Mouse (Mus musculus): Measurements from ENCODE around the gene Jpt2. TPM values are rescaled to one million over a fixed set of nuclear protein-coding genes. Genes with fewer than 3 reads are reported as not detected.

The Jpt2 gene
- polyA plus RNA-seq, 1 experiment from 2014 or later, result 50.0 TPM

DNA sequence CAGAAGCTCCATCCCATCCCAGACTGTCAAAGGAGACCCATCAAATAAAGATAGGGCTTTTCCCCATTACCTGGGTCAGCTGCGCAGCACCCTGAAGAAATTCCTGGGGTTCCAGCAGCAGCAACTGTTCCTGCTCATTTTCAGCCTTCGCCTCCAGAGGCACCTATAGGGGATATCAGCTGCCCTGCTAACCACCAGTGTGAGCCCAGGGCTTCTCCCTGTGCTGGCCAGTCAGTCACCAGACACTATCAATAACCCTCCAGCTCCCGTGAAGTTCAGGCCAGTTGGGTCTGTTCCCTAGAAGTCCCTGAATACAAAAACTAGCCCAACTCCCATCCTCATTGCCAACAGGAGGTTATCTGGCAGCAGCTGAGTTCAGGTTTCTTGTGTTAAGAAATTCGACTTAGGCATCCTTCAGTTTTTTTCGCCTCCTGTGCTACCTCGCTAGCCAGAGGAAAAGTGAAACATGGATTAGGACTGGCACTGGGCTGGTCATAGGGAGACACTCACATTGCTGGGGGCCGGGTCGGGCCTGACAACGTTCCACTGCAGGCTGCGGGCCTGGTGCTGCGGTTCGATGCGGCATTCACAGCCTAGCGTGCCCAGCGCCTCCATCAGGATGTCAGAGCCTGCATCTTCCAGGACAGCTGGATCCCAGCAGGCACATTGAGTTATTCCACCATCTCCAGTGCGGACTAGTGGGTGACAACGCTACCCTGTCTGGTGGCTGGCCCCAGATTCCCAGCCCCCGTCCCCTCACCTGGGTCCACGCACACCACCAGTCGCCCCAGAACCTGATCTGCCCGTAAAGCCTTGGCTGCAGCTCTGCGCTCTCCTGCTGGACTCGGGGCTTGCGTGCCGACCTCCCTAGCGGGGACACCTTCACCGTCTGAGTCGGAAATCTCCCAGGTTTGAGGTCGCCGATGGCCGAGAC, 66.2 kb downstream of the Jpt2 start:
- Histone ChIP-seq H3K36me3 (ENCODE audit: control insufficient read depth, insufficient read depth, low read length) (peaks cover 61% of the 10 kb centered on the region), H3K9ac (replicated peaks; ENCODE audit: low read depth, low read length) (peak overlapping the region; percentile 85), H3K27me3 (ENCODE audit: control insufficient read depth, insufficient read depth, low read length) (no peaks in the 10 kb centered on the region), H3K9me3 (ENCODE audit: control insufficient read depth, low read length) (no peaks in the 10 kb centered on the region), H3K4me2 (ENCODE audit: low read depth, low read length) (peak overlapping the region; percentile 95), H3K4me3 (ENCODE audit: low read depth, low read length) (peak overlapping the region; percentile 81), H3K27ac (ENCODE audit: low read depth, low read length) (peak overlapping the region; percentile 83), H3K4me1 (ENCODE audit: control insufficient read depth, insufficient read depth, low read length) (peaks cover 30% of the 10 kb centered on the region)
- 10% methylated on average over 31 of the region's 31 CpGs for WGBS
- peak; percentile 22; the same call in 1 of the 2 replicates for ATAC-seq (ENCODE audit: low read depth)

DNA sequence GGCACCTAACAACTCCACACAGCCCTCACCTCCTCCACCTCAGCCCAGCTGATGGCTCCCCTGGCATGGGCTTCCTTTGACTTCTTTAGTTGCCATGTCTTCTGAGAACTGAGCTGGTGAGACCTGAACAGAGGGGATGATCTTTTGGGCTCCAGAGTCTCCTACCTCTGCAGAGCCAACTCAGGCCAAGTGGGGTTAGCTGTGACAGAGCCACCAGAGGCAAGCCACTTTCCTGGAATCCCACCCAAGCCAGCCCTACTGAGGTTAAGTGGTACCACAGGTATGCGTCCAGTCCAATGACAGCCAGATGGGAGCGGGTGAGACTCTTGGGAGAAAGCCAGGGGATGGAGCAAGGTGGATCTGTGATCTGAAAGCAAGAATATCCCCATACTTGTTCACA, 67.2 kb downstream of the Jpt2 start:
- H3K27me3 ChIP-seq (ENCODE audit: control insufficient read depth, insufficient read depth, low read length), result no peaks in the 10 kb centered on the region
- peaks cover 50% of the 10 kb centered on the region for H3K36me3 ChIP-seq (ENCODE audit: control insufficient read depth, insufficient read depth, low read length)
- no peak for ATAC-seq (ENCODE audit: low read depth)
- peaks cover 30% of the 10 kb centered on the region for H3K4me1 ChIP-seq (ENCODE audit: control insufficient read depth, insufficient read depth, low read length)
- no peak overlapping the region for H3K4me3 ChIP-seq (ENCODE audit: low read depth, low read length)
- no peak overlapping the region for H3K27ac ChIP-seq (ENCODE audit: low read depth, low read length)
- no peaks in the 10 kb centered on the region for H3K9me3 ChIP-seq (ENCODE audit: control insufficient read depth, low read length)
- WGBS, result 100% methylated on average over 2 of the region's 2 CpGs
- no peak overlapping the region for H3K4me2 ChIP-seq (ENCODE audit: low read depth, low read length)
- no peak overlapping the region for H3K9ac ChIP-seq (replicated peaks; ENCODE audit: low read depth, low read length)

DNA sequence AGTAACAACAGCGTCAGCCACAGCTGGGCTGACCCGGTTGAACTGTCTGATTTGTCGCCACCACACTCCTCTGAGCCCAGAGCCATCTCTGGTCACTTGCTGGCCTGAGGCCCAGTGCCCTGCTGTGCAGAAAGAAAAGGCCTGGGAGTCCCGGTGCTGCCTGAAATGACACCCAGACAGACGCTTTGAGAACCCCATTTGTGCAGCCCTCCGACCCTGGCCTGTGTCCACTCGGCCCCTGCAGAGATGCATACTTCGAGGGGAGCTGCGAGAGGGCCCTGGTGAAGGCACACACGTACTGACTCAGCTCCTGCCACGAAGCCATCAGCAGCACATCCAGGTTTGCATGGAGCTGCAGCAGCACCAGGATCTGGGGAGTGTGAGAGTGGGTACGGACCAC, 67.7 kb downstream of the Jpt2 start:
- H3K9me3 ChIP-seq (ENCODE audit: control insufficient read depth, low read length), result no peaks in the 10 kb centered on the region
- no peak for ATAC-seq (ENCODE audit: low read depth)
- WGBS, result 89% methylated on average over 12 of the region's 12 CpGs
- H3K27ac ChIP-seq (ENCODE audit: low read depth, low read length), result no peak overlapping the region
- peaks cover 46% of the 10 kb centered on the region for H3K36me3 ChIP-seq (ENCODE audit: control insufficient read depth, insufficient read depth, low read length)
- H3K27me3 ChIP-seq (ENCODE audit: control insufficient read depth, insufficient read depth, low read length), result no peaks in the 10 kb centered on the region
- no peak overlapping the region for H3K4me3 ChIP-seq (ENCODE audit: low read depth, low read length)
- H3K4me1 ChIP-seq (ENCODE audit: control insufficient read depth, insufficient read depth, low read length), result peaks cover 31% of the 10 kb centered on the region
- H3K4me2 ChIP-seq (ENCODE audit: low read depth, low read length), result no peak overlapping the region
- H3K9ac ChIP-seq (replicated peaks; ENCODE audit: low read depth, low read length), result no peak overlapping the region

DNA sequence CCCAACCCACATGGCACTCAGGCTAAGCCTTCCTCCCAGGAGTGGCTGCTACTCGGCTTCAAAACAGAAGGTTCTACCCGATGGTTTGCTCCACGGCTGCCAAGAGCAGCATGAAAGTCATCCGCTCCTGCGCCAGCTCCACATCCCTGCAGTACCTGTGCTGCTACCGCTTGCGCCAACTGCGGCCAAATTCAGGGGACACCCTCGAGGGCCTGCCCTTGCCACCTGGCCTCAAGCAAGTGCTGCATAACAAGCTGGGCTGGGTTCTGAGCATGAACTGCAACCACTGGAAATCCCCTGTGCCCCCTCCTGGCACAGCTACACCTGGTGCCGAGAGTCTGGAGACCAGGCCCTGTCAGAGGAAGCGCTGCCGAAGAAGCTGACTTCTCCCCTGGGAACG, 69.2 kb downstream of the Jpt2 start:
- Histone ChIP-seq H3K36me3 (ENCODE audit: control insufficient read depth, insufficient read depth, low read length) (peaks cover 39% of the 10 kb centered on the region), H3K27ac (ENCODE audit: low read depth, low read length) (no peak overlapping the region), H3K27me3 (ENCODE audit: control insufficient read depth, insufficient read depth, low read length) (no peaks in the 10 kb centered on the region), H3K4me3 (ENCODE audit: low read depth, low read length) (no peak overlapping the region), H3K9me3 (ENCODE audit: control insufficient read depth, low read length) (no peaks in the 10 kb centered on the region), H3K4me1 (ENCODE audit: control insufficient read depth, insufficient read depth, low read length) (peaks cover 29% of the 10 kb centered on the region), H3K4me2 (ENCODE audit: low read depth, low read length) (no peak overlapping the region), H3K9ac (replicated peaks; ENCODE audit: low read depth, low read length) (no peak overlapping the region)
- no peak for ATAC-seq (ENCODE audit: low read depth)
- WGBS, result 90% methylated on average over 13 of the region's 13 CpGs

DNA sequence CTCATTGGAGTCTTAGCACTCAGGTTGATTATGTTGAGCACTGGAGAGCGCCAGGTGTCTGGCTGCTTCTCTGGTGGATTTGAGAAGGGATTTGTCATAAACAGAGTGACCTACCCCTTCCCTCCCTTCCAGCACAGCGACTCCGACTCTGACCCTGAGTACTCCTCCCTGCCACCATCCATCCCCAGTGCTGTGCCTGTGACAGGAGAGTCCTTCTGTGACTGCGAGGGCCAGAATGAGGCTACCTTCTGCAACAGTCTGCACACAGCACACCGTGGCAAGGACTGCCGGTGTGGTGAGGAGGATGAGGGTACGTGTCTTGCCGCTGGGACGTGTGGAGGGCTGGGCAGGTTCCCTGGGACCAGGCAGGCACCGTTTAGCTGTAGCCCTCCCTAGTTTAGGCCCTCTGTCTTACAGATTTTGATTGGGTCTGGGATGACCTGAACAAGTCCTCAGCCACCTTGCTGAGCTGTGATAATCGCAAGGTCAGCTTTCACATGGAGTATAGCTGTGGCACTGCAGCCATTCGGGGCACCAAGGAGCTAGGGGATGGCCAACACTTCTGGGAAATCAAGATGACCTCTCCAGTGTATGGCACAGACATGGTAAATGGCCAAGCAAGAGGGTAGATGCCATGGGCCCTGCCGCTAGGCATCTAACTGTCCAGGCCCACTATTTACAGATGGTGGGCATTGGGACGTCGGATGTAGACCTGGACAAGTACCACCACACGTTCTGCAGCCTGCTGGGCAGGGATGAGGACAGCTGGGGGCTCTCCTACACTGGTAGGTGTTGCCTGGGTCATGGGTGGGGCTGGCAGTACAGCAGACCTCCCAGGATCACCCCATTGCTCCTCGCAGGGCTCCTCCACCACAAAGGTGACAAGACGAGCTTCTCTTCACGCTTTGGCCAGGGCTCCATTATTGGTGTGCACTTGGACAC, 70.1 kb downstream of the Jpt2 start:
- ATAC-seq (ENCODE audit: low read depth), result no peak
- 91% methylated on average over 19 of the region's 19 CpGs for WGBS
- Histone ChIP-seq H3K9me3 (ENCODE audit: control insufficient read depth, low read length) (no peaks in the 10 kb centered on the region), H3K27ac (ENCODE audit: low read depth, low read length) (no peak overlapping the region), H3K9ac (replicated peaks; ENCODE audit: low read depth, low read length) (no peak overlapping the region), H3K4me3 (ENCODE audit: low read depth, low read length) (no peak overlapping the region), H3K4me2 (ENCODE audit: low read depth, low read length) (no peak overlapping the region), H3K36me3 (ENCODE audit: control insufficient read depth, insufficient read depth, low read length) (peaks cover 39% of the 10 kb centered on the region), H3K4me1 (ENCODE audit: control insufficient read depth, insufficient read depth, low read length) (peaks cover 25% of the 10 kb centered on the region), H3K27me3 (ENCODE audit: control insufficient read depth, insufficient read depth, low read length) (no peaks in the 10 kb centered on the region)

DNA sequence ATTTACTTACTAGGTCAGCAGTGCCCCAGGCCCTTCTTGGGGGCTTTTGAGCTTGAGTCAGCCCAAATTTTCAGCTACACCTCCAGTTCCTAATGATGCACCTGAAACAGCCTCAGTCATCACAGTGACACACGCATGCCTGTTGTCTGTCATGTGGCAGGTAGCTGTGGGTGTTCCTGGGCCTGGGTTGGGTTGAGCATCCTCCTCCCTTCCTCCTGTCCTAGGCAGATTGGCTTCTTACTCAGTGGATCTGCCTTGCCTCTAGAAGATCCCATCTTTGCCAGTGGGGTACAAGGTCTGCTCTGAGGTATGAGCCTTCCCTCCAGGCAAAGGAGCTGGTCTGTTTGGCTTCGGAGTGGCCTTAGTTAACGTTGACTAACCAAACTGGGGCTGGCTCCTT, 71.6 kb downstream of the Jpt2 start:
- Histone ChIP-seq H3K27ac (ENCODE audit: low read depth, low read length) (no peak overlapping the region), H3K9me3 (ENCODE audit: control insufficient read depth, low read length) (no peaks in the 10 kb centered on the region), H3K4me3 (ENCODE audit: low read depth, low read length) (no peak overlapping the region), H3K4me1 (ENCODE audit: control insufficient read depth, insufficient read depth, low read length) (peaks cover 22% of the 10 kb centered on the region), H3K4me2 (ENCODE audit: low read depth, low read length) (no peak overlapping the region), H3K9ac (replicated peaks; ENCODE audit: low read depth, low read length) (no peak overlapping the region), H3K27me3 (ENCODE audit: control insufficient read depth, insufficient read depth, low read length) (no peaks in the 10 kb centered on the region), H3K36me3 (ENCODE audit: control insufficient read depth, insufficient read depth, low read length) (peaks cover 39% of the 10 kb centered on the region)
- no peak for ATAC-seq (ENCODE audit: low read depth)
- 89% methylated on average over 3 of the region's 3 CpGs for WGBS

Other genes with a start within 250 kb of the Jpt2 start
- gene Rnf151, start 242.6 kb downstream of the Jpt2 start, polyA plus RNA-seq (2014; fragmentation: Nextera tagmentation; extraction: Ambion mirVana), result not detected in 2 replicates
- 742 and 744 TPM in 2 replicates for gene Rps2, start 242.6 kb downstream of the Jpt2 start, polyA plus RNA-seq (2014; fragmentation: Nextera tagmentation; extraction: Ambion mirVana)
- 296 and 349 TPM in 2 replicates for gene Ndufb10, start 236.2 kb downstream of the Jpt2 start, polyA plus RNA-seq (2014; fragmentation: Nextera tagmentation; extraction: Ambion mirVana)
- gene Rpl3l, start 232.9 kb downstream of the Jpt2 start, polyA plus RNA-seq (2014; fragmentation: Nextera tagmentation; extraction: Ambion mirVana), result 0.20 TPM in 1 of 2 replicates, not detected in the other
- 21.5 and 27.7 TPM in 2 replicates for gene Msrb1, start 224.0 kb downstream of the Jpt2 start, polyA plus RNA-seq (2014; fragmentation: Nextera tagmentation; extraction: Ambion mirVana)
- gene Hs3st6, start 207.7 kb downstream of the Jpt2 start, polyA plus RNA-seq (2014; fragmentation: Nextera tagmentation; extraction: Ambion mirVana), result 0.48 TPM in 1 of 2 replicates, not detected in the other
- not detected in 2 replicates for gene Meiob, start 156.4 kb downstream of the Jpt2 start, polyA plus RNA-seq (2014; fragmentation: Nextera tagmentation; extraction: Ambion mirVana)
- gene Hagh, start 120.5 kb downstream of the Jpt2 start, polyA plus RNA-seq (2014; fragmentation: Nextera tagmentation; extraction: Ambion mirVana), result 69.1 and 77.2 TPM in 2 replicates
- gene Fahd1, start 110.3 kb downstream of the Jpt2 start, polyA plus RNA-seq (2014; fragmentation: Nextera tagmentation; extraction: Ambion mirVana), result 24.4 and 27.6 TPM in 2 replicates
- not detected in 2 replicates for gene Igfals, start 94.7 kb downstream of the Jpt2 start, polyA plus RNA-seq (2014; fragmentation: Nextera tagmentation; extraction: Ambion mirVana)
- gene Nubp2, start 74.3 kb downstream of the Jpt2 start, polyA plus RNA-seq (2014; fragmentation: Nextera tagmentation; extraction: Ambion mirVana), result 69.2 and 75.7 TPM in 2 replicates
- gene Spsb3, start 74.0 kb downstream of the Jpt2 start, polyA plus RNA-seq (2014; fragmentation: Nextera tagmentation; extraction: Ambion mirVana), result 74.5 and 83.8 TPM in 2 replicates
- 21.4 and 23.7 TPM in 2 replicates for gene Eme2, start 65.6 kb downstream of the Jpt2 start, polyA plus RNA-seq (2014; fragmentation: Nextera tagmentation; extraction: Ambion mirVana)
- 85.5 and 86.4 TPM in 2 replicates for gene Mrps34, start 65.6 kb downstream of the Jpt2 start, polyA plus RNA-seq (2014; fragmentation: Nextera tagmentation; extraction: Ambion mirVana)
- 98.0 and 115 TPM in 2 replicates for gene Nme3, start 64.2 kb downstream of the Jpt2 start, polyA plus RNA-seq (2014; fragmentation: Nextera tagmentation; extraction: Ambion mirVana)
- gene Mapk8ip3, start 23.7 kb downstream of the Jpt2 start, polyA plus RNA-seq (2014; fragmentation: Nextera tagmentation; extraction: Ambion mirVana), result 88.5 and 93.4 TPM in 2 replicates
- gene Cramp1l, start 55.1 kb upstream of the Jpt2 start, polyA plus RNA-seq (2014; fragmentation: Nextera tagmentation; extraction: Ambion mirVana), result 9.2 and 10.1 TPM in 2 replicates
- 18.5 and 21.9 TPM in 2 replicates for gene Ift140, start 55.4 kb upstream of the Jpt2 start, polyA plus RNA-seq (2014; fragmentation: Nextera tagmentation; extraction: Ambion mirVana)
- gene Tmem204, start 122.9 kb upstream of the Jpt2 start, polyA plus RNA-seq (2014; fragmentation: Nextera tagmentation; extraction: Ambion mirVana), result 8.1 and 11.5 TPM in 2 replicates
- 46.4 and 51.6 TPM in 2 replicates for gene Telo2, start 155.3 kb upstream of the Jpt2 start, polyA plus RNA-seq (2014; fragmentation: Nextera tagmentation; extraction: Ambion mirVana)
- gene Ptx4, start 160.1 kb upstream of the Jpt2 start, polyA plus RNA-seq (2014; fragmentation: Nextera tagmentation; extraction: Ambion mirVana), result not detected in 2 replicates
- gene Clcn7, start 172.7 kb upstream of the Jpt2 start, polyA plus RNA-seq (2014; fragmentation: Nextera tagmentation; extraction: Ambion mirVana), result 26.3 and 26.7 TPM in 2 replicates
- gene Ccdc154, start 201.8 kb upstream of the Jpt2 start, polyA plus RNA-seq (2014; fragmentation: Nextera tagmentation; extraction: Ambion mirVana), result not detected in 2 replicates
- gene Gm38655, start 214.8 kb upstream of the Jpt2 start, polyA plus RNA-seq (2014; fragmentation: Nextera tagmentation; extraction: Ambion mirVana), result not detected in 2 replicates
- gene BC003965, start 223.9 kb upstream of the Jpt2 start, polyA plus RNA-seq (2014; fragmentation: Nextera tagmentation; extraction: Ambion mirVana), result 31.9 and 33.9 TPM in 2 replicates
- gene Unkl, start 227.7 kb upstream of the Jpt2 start, polyA plus RNA-seq (2014; fragmentation: Nextera tagmentation; extraction: Ambion mirVana), result 9.1 and 10.9 TPM in 2 replicates

All from neural tube, embryonic 14.5 days (tissue).